Mouse (Mus musculus): ENCODE results near the gene Strn3. TPM values are rescaled to one million over a fixed set of nuclear protein-coding genes. Genes with fewer than 3 reads are reported as not detected.

Gene Strn3
- 11.3 and 11.8 TPM in 2 replicates for polyA plus RNA-seq (2021; fragmentation: Nextera tagmentation)
- long read RNA-seq, experiment 1, transcript Strn3-202 (16 exons, 2,791 nt), result major isoform, 10 of 39 reads
- long read RNA-seq, experiment 1, partial matches to known transcripts, result 17 of 39 reads
- long read RNA-seq, experiment 1, other reads (novel, unspliced or antisense), result 11 of 39 reads
- long read RNA-seq, experiment 2, partial matches to known transcripts, result 15 of 37 reads
- long read RNA-seq, experiment 2, other reads (novel, unspliced or antisense), result 21 of 37 reads

DNA sequence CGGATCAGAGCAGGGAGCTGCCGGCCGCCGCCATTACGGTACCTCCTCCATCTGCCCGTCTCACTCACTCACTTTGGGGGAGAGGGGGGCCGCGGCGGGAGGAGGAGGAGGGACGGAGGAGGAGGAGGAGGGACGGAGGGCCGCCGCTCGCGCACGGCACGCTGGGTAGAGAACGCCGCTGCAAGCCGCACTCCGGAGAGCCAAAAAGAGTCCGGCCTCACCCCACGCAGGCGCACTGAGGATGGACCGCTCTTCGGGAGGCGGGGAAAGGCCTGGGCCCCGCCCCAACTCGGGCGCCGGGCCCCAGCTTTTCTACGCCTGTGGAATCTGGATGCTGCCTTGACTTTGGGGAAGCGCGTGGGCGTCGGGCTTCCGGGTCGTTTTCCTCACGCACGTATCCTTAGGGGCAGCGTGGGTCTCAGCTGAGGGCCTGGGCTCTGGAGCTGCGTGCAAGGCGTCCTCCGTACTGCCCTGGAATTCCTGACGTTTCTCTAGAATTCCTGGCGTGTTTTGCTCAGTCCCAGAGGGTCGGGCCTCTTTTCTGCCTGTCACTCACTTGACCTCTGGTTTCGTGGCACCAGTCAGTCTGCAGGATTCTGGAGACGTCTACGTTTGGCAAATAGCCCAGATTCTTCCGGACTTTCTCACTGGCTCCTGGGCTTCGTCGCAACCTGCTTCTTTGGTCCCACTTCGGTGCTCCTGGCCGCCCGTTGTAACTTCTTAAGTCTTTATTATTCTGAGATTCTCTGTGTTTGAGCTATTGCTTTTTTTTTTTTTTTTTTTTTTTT lies at the start of gene Strn3:
Gene Strn3 (minus strand): TSS at position 53 of the 788 bp plus-strand sequence.

DNA sequence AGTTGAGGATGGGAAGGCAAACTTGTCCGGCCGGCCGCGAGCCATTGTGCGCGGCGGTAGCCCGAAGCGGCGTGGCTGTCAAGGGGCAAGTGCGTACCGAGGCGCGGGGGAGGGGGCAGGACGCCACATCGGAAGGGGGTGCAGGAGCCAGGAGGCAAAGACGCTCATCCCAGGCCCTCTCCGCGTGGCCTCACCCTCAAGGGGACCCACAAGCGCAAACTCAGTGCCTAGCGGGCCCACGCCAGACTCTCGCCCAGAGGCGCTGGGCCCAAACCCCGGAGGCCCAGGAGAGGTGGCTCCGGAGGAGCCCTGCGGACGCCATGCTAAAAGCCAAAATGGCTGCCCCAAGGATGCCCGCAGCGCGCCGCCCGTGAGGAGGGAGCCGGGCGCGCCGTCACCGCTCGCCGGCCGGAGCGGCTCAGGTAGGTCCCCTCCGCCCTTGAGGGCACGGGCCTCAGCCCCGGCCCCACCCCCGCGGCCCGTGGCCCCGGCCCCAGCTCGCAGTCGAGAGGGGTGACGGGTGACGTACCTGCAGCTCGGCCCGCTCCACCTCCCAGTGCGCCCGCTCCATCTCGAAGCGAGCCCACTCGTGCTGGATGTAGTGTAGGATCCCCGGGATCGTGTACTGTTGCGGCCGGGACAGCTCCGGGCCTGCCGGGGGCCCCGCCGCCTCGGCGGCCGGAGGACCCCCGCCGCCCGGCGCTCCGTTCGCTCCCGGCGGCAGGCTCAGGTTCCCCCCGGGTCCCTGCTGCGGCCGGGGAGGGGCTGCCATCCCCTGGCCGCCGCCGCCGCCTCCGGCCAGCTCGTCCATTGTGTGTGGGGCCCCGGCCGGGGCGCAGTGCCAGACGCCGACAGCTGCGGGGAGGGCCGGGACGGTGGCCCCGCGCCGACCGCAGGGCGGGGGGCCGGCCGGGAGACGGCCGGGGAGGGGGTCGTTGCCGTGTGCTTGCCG lies 528 bp downstream of the Strn3 start, which contains the start of gene Ap4s1:
Gene Ap4s1 (plus strand): TSS at position 141 of the 952 bp plus-strand sequence.

DNA sequence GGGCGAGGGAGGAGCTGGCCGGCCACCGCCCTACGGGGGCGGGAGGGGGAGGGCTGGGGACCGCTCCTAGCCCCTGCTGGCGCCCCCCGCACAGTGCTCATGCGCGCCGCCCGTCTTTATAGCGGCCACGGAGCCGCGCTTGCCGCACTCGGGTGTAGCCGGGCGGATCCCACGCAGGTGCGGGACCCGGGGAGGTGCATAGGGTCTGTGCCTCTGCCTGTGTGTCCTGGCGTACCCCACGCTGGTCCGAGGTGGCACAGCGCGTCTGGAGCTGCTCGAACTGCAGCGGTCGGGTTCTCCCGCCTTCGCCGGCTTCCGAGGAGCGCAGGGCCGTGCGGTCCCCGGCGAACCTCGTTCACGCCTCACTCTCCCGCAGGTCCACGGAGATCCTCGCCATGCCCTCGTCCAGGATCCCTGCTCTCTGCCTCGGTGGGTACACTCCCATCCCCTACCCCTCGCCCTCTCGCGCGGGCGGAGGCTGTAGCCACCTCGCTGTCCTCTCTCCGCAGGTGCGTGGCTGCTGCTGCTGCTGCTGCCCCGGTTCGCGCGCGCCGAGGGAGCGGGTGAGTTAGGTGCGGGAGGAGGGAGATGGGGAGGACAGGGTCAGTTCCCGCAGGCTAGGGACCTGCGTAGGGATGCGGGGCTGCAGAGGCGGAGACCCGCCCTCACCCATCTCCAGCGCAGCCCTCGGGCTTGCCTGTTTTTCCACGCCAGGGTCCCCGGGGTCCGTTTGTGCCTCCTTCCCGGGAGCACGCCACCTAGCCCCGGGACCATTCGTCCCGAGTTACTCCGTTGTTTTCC lies 98.3 kb downstream of the Strn3 start, which contains the start of gene Coch:
Gene Coch (plus strand): TSS at position 113 of the 801 bp plus-strand sequence.

Other genes starting within 250 kb of the Strn3 start
- 33.2 and 36.5 TPM in 2 replicates for gene Coch, start 98.6 kb downstream of the Strn3 start, polyA plus RNA-seq (2021; fragmentation: Nextera tagmentation)
- 90.9 and 96.9 TPM in 2 replicates for gene Ap4s1, start 864 bp downstream of the Strn3 start, polyA plus RNA-seq (2021; fragmentation: Nextera tagmentation)
- gene Hectd1, start 137.6 kb upstream of the Strn3 start, polyA plus RNA-seq (2021; fragmentation: Nextera tagmentation), result 12.5 and 15.7 TPM in 2 replicates

Data from left cerebral cortex, adult 6 months (tissue).